Mouse (Mus musculus) forebrain, embryonic 16.5 days (tissue): ENCODE results near the gene Abcb4. TPM values are rescaled to one million over a fixed set of nuclear protein-coding genes. Genes with fewer than 3 reads are reported as not detected.

ENCODE experiments used
- ATAC-seq: fragments of 200-750 bp; cut with Nextera tagmentation; 2 replicates; pipeline ENCODE4 v1.8.0; 2017; ENCODE audit warnings: mild to moderate bottlenecking, moderate library complexity
- H3K27ac ChIP-seq: fragments of 300-500 bp; sonication (generic); 2 replicates; pipeline ENCODE4 v1.5.1; 2014; ENCODE audit warnings: low read length, control low read depth
- H3K27me3 ChIP-seq: fragments of 300-500 bp; sonication (generic); replicated peaks from 2 replicates; pipeline ENCODE4 v1.6.1; 2014; ENCODE audit warnings: low read length; ENCODE audit not compliant: control insufficient read depth, insufficient read depth
- H3K36me3 ChIP-seq: fragments of 300-500 bp; sonication (generic); 2 replicates; pipeline ENCODE4 v1.6.1; 2014; ENCODE audit not compliant: control insufficient read depth, insufficient read depth
- H3K4me1 ChIP-seq: fragments of 300-500 bp; sonication (generic); replicated peaks from 2 replicates; pipeline ENCODE4 v1.6.1; 2014; ENCODE audit warnings: low read length; ENCODE audit not compliant: control insufficient read depth, insufficient read depth
- H3K4me2 ChIP-seq: fragments of 300-500 bp; sonication (generic); 2 replicates; pipeline ENCODE4 v1.6.1; 2014; ENCODE audit warnings: mild to moderate bottlenecking, low read length, control low read depth
- H3K4me3 ChIP-seq: fragments of 300-500 bp; sonication (generic); replicated peaks from 2 replicates; pipeline ENCODE4 v1.5.1; 2014; ENCODE audit warnings: mild to moderate bottlenecking, low read length, control low read depth
- H3K9ac ChIP-seq: fragments of 300-500 bp; sonication (generic); replicated peaks from 2 replicates; pipeline ENCODE4 v1.6.1; 2014; ENCODE audit warnings: low read depth, low read length, control low read depth
- H3K9me3 ChIP-seq: fragments of 300-500 bp; sonication (generic); 2 replicates; pipeline ENCODE4 v1.6.1; 2016; ENCODE audit warnings: low read length; ENCODE audit not compliant: control insufficient read depth
- WGBS: fragments of 180-500 bp; shearing (Covaris S2); extraction: QIAGEN DNeasy Blood & Tissue Kit; methylation state at CpG from one replicate; pipeline ENCODE4 v1.1.7; 2014; 5-methylcytosine and 5-hydroxymethylcytosine counted together
- polyA plus RNA-seq: library from polyadenylated mRNA; unstranded; fragments of >200 nt; fragmentation: Nextera tagmentation; extraction: Ambion mirVana; gene quantifications from 2 replicates; pipeline ENCODE4 v1.2.1, GENCODE M21; 2015

The Abcb4 gene
- polyA plus RNA-seq, 1 experiment from 2014 or later = 0.76 TPM

- Histone ChIP-seq H3K9me3 (no peaks in the 10 kb centered on the region), H3K27me3 (no peaks in the 10 kb centered on the region), H3K36me3 (no peaks in the 10 kb centered on the region), H3K4me3 (no peak overlapping the region), H3K4me1 (no peaks in the 10 kb centered on the region), H3K4me2 (no peak overlapping the region), H3K27ac (no peak overlapping the region), H3K9ac (no peak overlapping the region)
- no peak for ATAC-seq
- 71% methylated on average over 4 of the region's 4 CpGs for whole genome bisulfite sequencing
Observed at GRCm38 (mm10) chr5:8947423-8948110, 54.0 kb downstream of the Abcb4 start.

GRCm38 (mm10) chr5:8953660-8954059 lies 60.1 kb downstream of the Abcb4 start:
- no peak for ATAC-seq
- Histone ChIP-seq H3K4me1 (no peaks in the 10 kb centered on the region), H3K27me3 (no peaks in the 10 kb centered on the region), H3K27ac (no peak overlapping the region), H3K9ac (no peak overlapping the region), H3K36me3 (no peaks in the 10 kb centered on the region), H3K4me2 (no peak overlapping the region), H3K4me3 (no peak overlapping the region), H3K9me3 (no peaks in the 10 kb centered on the region)
- WGBS = 98% methylated on average over 2 of the region's 2 CpGs

GRCm38 (mm10) chr5:8955544-8955943 lies 62.0 kb downstream of the Abcb4 start:
- no peak overlapping the region for H3K27ac ChIP-seq
- no peak overlapping the region for H3K4me3 ChIP-seq
- H3K27me3 ChIP-seq = no peaks in the 10 kb centered on the region
- no peaks in the 10 kb centered on the region for H3K4me1 ChIP-seq
- 95% methylated on average over 3 of the region's 3 CpGs for WGBS
- no peak overlapping the region for H3K4me2 ChIP-seq
- H3K36me3 ChIP-seq = no peaks in the 10 kb centered on the region
- H3K9ac ChIP-seq = no peak overlapping the region
- ATAC-seq = no peak
- no peaks in the 10 kb centered on the region for H3K9me3 ChIP-seq

- no peaks in the 10 kb centered on the region for H3K4me1 ChIP-seq
- H3K4me3 ChIP-seq = no peak overlapping the region
- no peaks in the 10 kb centered on the region for H3K27me3 ChIP-seq
- WGBS = 86% methylated on average over 4 of the region's 4 CpGs
- no peak overlapping the region for H3K27ac ChIP-seq
- ATAC-seq = no peak
- peaks cover 4% of the 10 kb centered on the region; the same call in 1 of the 2 replicates for H3K36me3 ChIP-seq
- H3K4me2 ChIP-seq = no peak overlapping the region
- no peak overlapping the region for H3K9ac ChIP-seq
- H3K9me3 ChIP-seq = no peaks in the 10 kb centered on the region
Observed at GRCm38 (mm10) chr5:8960534-8960933, 67.0 kb downstream of the Abcb4 start.

GRCm38 (mm10) chr5:8964487-8964886 lies 71.0 kb downstream of the Abcb4 start:
- ATAC-seq = no peak
- no peaks in the 10 kb centered on the region for H3K27me3 ChIP-seq
- H3K4me3 ChIP-seq = no peak overlapping the region
- no peak overlapping the region for H3K27ac ChIP-seq
- no peak overlapping the region for H3K4me2 ChIP-seq
- H3K4me1 ChIP-seq = no peaks in the 10 kb centered on the region
- no peak overlapping the region for H3K9ac ChIP-seq
- H3K9me3 ChIP-seq = no peaks in the 10 kb centered on the region
- WGBS = 96% methylated on average over 5 of the region's 5 CpGs
- peaks cover 13% of the 10 kb centered on the region for H3K36me3 ChIP-seq

GRCm38 (mm10) chr5:8970694-8971093 lies 77.2 kb downstream of the Abcb4 start:
- Histone ChIP-seq H3K27me3 (no peaks in the 10 kb centered on the region), H3K4me2 (no peak overlapping the region)
- WGBS = 95% methylated on average over 2 of the region's 2 CpGs

GRCm38 (mm10) chr5:8972355-8972754 lies 78.8 kb downstream of the Abcb4 start:
- Histone ChIP-seq H3K36me3 (peaks cover 17% of the 10 kb centered on the region), H3K4me3 (no peak overlapping the region), H3K9me3 (no peaks in the 10 kb centered on the region), H3K27ac (no peak overlapping the region), H3K4me1 (no peaks in the 10 kb centered on the region), H3K27me3 (no peaks in the 10 kb centered on the region), H3K9ac (no peak overlapping the region), H3K4me2 (no peak overlapping the region)
- 59% methylated on average over 7 of the region's 7 CpGs for WGBS
- no peak for ATAC-seq

More at GRCm38 (mm10) chr5:8970694-8971093, 77.2 kb downstream of the Abcb4 start:
- Histone ChIP-seq H3K27ac (no peak overlapping the region), H3K36me3 (peaks cover 19% of the 10 kb centered on the region), H3K4me3 (no peak overlapping the region), H3K9ac (no peak overlapping the region), H3K9me3 (no peaks in the 10 kb centered on the region), H3K4me1 (no peaks in the 10 kb centered on the region)
- no peak for ATAC-seq

GRCm38 (mm10) chr5:8974721-8975120 lies 81.2 kb downstream of the Abcb4 start:
- no peaks in the 10 kb centered on the region for H3K9me3 ChIP-seq
- H3K4me2 ChIP-seq = no peak overlapping the region
- H3K4me3 ChIP-seq = no peak overlapping the region
- no peak for ATAC-seq
- no peak overlapping the region for H3K9ac ChIP-seq
- H3K36me3 ChIP-seq = peaks cover 10% of the 10 kb centered on the region
- no peaks in the 10 kb centered on the region for H3K27me3 ChIP-seq
- no peaks in the 10 kb centered on the region for H3K4me1 ChIP-seq
- H3K27ac ChIP-seq = no peak overlapping the region

- WGBS = 93% methylated on average over 3 of the region's 3 CpGs
- ATAC-seq = no peak
Observed at GRCm38 (mm10) chr5:8985470-8985869, 92.0 kb downstream of the Abcb4 start.

GRCm38 (mm10) chr5:8987925-8988324 lies 94.4 kb downstream of the Abcb4 start:
- H3K36me3 ChIP-seq = 0 out of 2 replicates have a peak, but pooled peaks cover 5% of the 10 kb centered on the region
- no peak overlapping the region for H3K4me3 ChIP-seq
- H3K9me3 ChIP-seq = no peaks in the 10 kb centered on the region
- no peaks in the 10 kb centered on the region for H3K4me1 ChIP-seq
- H3K27me3 ChIP-seq = no peaks in the 10 kb centered on the region
- no peak overlapping the region for H3K27ac ChIP-seq
- H3K4me2 ChIP-seq = no peak overlapping the region
- no peak for ATAC-seq
- no peak overlapping the region for H3K9ac ChIP-seq
- WGBS = 91% methylated on average over 5 of the region's 5 CpGs

More at GRCm38 (mm10) chr5:8985470-8985869, 92.0 kb downstream of the Abcb4 start:
- Histone ChIP-seq H3K27ac (no peak overlapping the region), H3K4me1 (no peaks in the 10 kb centered on the region), H3K36me3 (peaks cover 8% of the 10 kb centered on the region; the same call in 1 of the 2 replicates), H3K9me3 (no peaks in the 10 kb centered on the region), H3K4me2 (no peak overlapping the region), H3K9ac (no peak overlapping the region), H3K27me3 (no peaks in the 10 kb centered on the region), H3K4me3 (no peak overlapping the region)
